Mouse (Mus musculus): ENCODE measurements around the gene Gm45799. TPM values are rescaled to one million over a fixed set of nuclear protein-coding genes. Genes with fewer than 3 reads are reported as not detected.
A peak's percentile ranks its signal among the peaks of the same experiment; 100 is the strongest.

Gene Gm45799
- total RNA-seq, 4 experiments from 2014 or later = 6.8 to 15.0 (median 11.0) TPM

DNA sequence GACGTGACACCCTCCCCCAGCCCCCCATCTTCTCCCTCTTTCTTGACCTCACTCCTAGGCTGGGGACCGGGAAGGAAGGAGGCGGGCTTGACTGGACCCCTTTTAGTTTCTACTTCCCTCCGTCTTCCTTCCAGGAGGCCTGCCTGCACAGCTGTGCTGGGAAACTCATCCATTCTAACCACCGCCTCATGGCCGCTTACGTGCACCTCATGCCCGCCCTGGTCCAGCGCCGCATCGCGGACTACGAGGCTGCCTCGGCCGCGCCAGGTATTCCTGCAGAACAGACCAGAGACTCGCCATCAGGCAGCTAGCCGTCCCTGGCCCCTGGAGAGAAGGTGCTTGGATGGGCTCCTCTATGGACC lies 523 bp downstream of the Gm45799 start:
- DNase-seq (ENCODE audit: low spot score in 2 of 2) = peak in 1 of 2 experiments; percentile 29

DNA sequence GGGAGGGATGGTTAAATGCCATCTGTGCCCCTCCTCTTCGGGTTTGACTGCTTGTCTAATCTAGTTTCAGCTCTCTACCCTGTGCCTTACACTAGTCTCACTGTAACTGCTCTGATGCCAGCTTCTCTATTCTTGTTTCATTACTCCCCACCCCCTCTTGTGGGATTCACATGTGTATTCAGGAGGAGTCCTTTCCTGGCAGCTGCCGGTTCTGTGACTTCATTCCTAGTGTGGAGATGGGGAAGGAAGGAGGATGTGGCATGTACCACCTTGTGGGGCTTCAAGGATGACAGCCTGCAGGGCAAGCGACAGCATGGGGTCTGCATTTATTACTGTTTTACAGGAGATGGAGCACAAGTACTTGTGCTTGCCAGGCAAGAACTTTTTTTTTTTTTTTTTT lies 1.6 kb downstream of the Gm45799 start:
- DNase-seq (ENCODE audit: low spot score in 2 of 2) = no peak

GRCm38 (mm10) chr7:105650639-105651435 lies 10.5 kb downstream of the Gm45799 start, which contains the start of gene Dnhd1:
TSS of gene Dnhd1 (plus strand) at chr7:105650827.
- peak in 1 of 2 experiments; percentile 45 for DNase-seq (ENCODE audit: low spot score in 2 of 2)

DNA sequence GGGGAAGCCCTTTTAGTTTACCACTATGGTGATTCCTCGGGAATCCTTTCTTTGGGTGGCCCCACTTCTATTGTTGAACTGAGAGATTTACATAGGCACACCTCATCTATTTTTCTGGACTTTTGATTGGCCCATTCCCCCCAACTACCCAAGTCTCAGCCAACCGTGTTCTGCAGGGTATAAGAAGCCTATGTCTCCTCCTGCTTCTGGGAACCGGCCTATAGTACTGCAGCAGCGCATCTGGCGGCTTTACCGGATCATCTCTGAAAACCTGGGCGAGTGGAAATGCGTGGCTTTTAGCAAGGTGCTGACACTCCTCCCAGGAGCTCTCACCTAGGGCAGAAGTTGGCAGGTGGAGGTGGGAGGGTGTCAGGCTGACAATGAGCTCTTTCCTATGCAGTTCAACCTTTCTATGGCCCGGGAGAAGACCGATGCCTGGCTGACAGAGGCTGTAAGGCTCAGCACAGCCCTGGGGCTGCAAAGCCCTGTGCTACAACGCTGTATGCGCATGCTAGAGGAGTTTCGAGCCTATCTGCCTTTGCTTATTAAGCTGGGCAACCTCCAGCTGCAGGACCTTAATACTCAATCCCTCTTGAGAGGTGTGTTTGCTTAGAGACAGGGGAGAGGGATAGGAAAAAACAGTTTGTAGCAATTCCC lies 45.3 kb downstream of the Gm45799 start:
- DNase-seq (ENCODE audit: low spot score in 2 of 2) = no peak

DNA sequence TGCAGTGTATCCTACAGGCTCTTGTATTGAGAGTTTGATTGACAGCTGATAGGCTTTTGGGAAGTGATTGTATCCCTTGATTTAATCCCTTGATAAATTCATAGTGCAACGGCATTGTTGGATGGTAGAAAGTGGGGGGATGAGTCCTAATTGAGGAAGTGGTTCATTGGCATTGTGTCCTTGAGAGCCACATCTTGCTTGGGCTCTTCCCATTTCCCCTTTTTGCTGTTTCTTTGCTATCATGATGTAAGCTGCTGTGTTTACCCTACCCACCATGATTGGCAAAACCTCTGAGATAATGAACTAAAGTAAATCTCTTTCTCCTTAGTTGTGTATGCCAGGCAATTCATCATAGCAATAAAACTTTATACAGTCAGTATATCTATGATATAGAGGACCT lies 50.5 kb downstream of the Gm45799 start:
- DNase-seq (ENCODE audit: low spot score in 2 of 2) = no peak

DNA sequence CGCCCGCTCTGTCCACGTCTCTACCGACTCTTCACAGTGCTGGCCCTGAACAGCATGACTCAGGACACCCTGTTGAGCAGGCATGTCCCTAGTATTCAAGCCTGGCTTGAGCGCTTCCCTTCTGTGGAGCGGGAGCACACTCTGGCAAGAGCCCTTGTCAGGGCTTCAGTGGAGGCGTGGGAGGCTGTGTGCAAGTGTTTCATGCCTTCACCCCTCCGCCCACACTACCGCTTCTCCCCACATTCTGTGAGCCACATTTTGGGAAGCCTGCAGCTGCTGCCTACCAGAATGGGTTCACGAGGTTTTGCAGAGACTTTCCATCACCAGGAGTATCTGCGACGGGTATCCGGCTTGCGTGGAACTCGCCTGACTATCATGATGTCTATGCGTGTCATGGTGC lies 62.8 kb downstream of the Gm45799 start:
- DNase-seq (ENCODE audit: low spot score in 2 of 2) = peak in 1 of 2 experiments; percentile 43

DNA sequence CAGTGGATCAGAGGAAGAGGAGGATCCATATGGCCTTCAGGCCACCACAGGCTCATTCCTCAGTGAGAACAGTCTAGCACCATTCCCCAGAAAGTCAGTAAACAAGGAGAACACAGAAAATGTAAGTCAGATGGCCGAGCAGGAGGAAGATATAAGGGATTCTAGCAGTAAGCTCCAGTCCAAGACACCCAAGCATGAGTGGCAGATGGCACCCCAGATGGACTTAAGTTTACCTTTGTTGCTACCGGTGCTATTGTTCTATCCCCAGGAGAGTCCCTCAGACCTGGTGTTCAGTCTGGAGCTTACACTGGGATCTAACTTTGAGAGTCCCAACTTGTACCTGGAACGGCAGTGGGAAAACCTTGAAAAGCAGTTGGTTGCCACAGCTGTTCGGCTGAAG lies 63.5 kb downstream of the Gm45799 start:
- DNase-seq (ENCODE audit: low spot score in 2 of 2) = no peak

- DNase-seq (ENCODE audit: low spot score in 2 of 2) = no peak
Measured at GRCm38 (mm10) chr7:105708733-105709132, 68.4 kb downstream of the Gm45799 start.

- DNase-seq (ENCODE audit: low spot score in 2 of 2) = no peak
Measured at GRCm38 (mm10) chr7:105715366-105715765, 75.0 kb downstream of the Gm45799 start.

- DNase-seq (ENCODE audit: low spot score in 2 of 2) = no peak
Measured at GRCm38 (mm10) chr7:105721916-105722315, 81.6 kb downstream of the Gm45799 start.

- peak in 1 of 2 experiments; percentile 51 for DNase-seq (ENCODE audit: low spot score in 2 of 2)
Measured at GRCm38 (mm10) chr7:105726144-105726979, 86.0 kb downstream of the Gm45799 start.

- no peak for DNase-seq (ENCODE audit: low spot score in 2 of 2)
Measured at GRCm38 (mm10) chr7:105726980-105727325, 86.6 kb downstream of the Gm45799 start.

DNA sequence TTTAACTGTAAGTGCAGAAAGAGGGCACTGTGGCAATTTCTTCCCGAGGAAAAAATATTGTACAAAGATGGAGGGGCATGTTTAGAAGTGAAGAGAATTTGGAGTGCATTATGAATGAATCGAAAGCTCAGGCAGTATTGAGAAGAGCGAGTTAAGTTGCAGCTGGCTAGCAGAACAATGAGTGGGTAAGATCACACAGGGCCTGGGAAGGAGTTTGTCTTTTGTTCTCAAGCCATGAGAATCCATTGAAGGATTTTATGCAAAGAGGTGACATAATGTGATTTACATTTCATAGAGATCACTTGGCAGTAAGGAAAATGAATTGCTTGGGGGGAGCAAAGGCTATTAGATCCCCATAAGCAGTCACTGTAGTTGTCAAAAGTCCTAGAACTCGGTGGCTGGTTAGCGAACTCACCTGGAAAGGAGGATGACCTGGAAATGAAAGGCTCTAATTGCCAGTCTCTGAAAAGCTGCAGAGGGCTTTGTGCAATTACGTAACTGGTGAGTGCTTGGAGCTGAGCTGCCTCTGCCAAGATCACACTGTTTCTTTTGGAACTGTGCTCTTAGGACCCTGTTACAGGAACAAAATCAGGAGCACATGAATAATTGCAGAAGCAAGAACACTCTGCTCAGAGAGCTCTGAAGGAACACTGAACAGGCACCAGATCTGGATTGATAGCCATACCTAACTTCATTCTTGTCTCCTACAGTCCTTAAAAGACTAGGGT lies 88.5 kb downstream of the Gm45799 start:
- DNase-seq (ENCODE audit: low spot score in 2 of 2) = peak in 1 of 2 experiments; percentile 52

- DNase-seq (ENCODE audit: low spot score in 2 of 2) = no peak
Measured at GRCm38 (mm10) chr7:105733836-105734235, 93.5 kb downstream of the Gm45799 start.

Other genes starting within 250 kb of the Gm45799 start
- 10 to 100 TPM; 53.0 to 63.3 (median 60.1) TPM for gene Fam160a2, start 240.5 kb upstream of the Gm45799 start, total RNA-seq (2022)
- gene Cnga4, start 236.0 kb upstream of the Gm45799 start, total RNA-seq (2022) = 1 to 10 TPM in 1 of 4 experiments, under 1 TPM in 3; 0.54 to 1.1 (median 0.76) TPM
- gene Cckbr, start 214.8 kb upstream of the Gm45799 start, total RNA-seq (2022) = 10 to 100 TPM in 1 of 4 experiments, 1 to 10 TPM in 3; 8.6 to 10.8 (median 9.4) TPM
- 10 to 100 TPM; 11.0 to 14.1 (median 12.4) TPM for gene Cavin3, start 158.3 kb upstream of the Gm45799 start, total RNA-seq (2022)
- 10 to 100 TPM; 82.2 to 87.5 (median 85.0) TPM for gene Smpd1, start 86.2 kb upstream of the Gm45799 start, total RNA-seq (2022)
- gene Apbb1, start 58.9 kb upstream of the Gm45799 start, total RNA-seq (2022) = 100 to 1,000 TPM; 351 to 364 (median 362) TPM
- under 1 TPM in 3 of 4 experiments, not detected in 1; 0.25 to 0.41 (median 0.31) TPM for gene Hpx, start 40.4 kb upstream of the Gm45799 start, total RNA-seq (2022)
- gene Trim3, start 7.0 kb upstream of the Gm45799 start, total RNA-seq (2022) = 100 to 1,000 TPM; 130 to 148 (median 138) TPM
- 10 to 100 TPM; 60.1 to 69.7 (median 65.5) TPM for gene Timm10b, start 496 bp upstream of the Gm45799 start, total RNA-seq (2022)
- gene Arfip2, start 136 bp upstream of the Gm45799 start, total RNA-seq (2022) = 100 to 1,000 TPM in 1 of 4 experiments, 10 to 100 TPM in 3; 97.0 to 102 (median 98.2) TPM
- 1 to 10 TPM; 5.0 to 9.8 (median 7.4) TPM for gene Dnhd1, start 10.3 kb downstream of the Gm45799 start, total RNA-seq (2022)
- gene Ilk, start 96.0 kb downstream of the Gm45799 start, total RNA-seq (2022) = 10 to 100 TPM; 67.9 to 94.5 (median 84.3) TPM
- 10 to 100 TPM in 3 of 4 experiments, 1 to 10 TPM in 1; 9.6 to 13.0 (median 12.7) TPM for gene Rrp8, start 96.8 kb downstream of the Gm45799 start, total RNA-seq (2022)
- gene Taf10, start 103.8 kb downstream of the Gm45799 start, total RNA-seq (2022) = 100 to 1,000 TPM; 102 to 123 (median 111) TPM
- gene Tpp1, start 111.7 kb downstream of the Gm45799 start, total RNA-seq (2022) = 100 to 1,000 TPM in 1 of 4 experiments, 10 to 100 TPM in 3; 62.3 to 111 (median 75.7) TPM
- 10 to 100 TPM; 11.6 to 13.1 (median 12.1) TPM for gene Dchs1, start 147.1 kb downstream of the Gm45799 start, total RNA-seq (2022)
- 100 to 1,000 TPM in 2 of 4 experiments, 10 to 100 TPM in 2; 91.3 to 108 (median 100) TPM for gene Mrpl17, start 170.5 kb downstream of the Gm45799 start, total RNA-seq (2022)